Mouse (Mus musculus): ENCODE measurements around the gene Olfr772. TPM values are rescaled to one million over a fixed set of nuclear protein-coding genes. Genes with fewer than 3 reads are reported as not detected.
"Not testable (repeated sequence)": the region's sequence is repeated elsewhere in the genome, so short reads cannot be mapped to it uniquely, and the experiment has no call there.

The Olfr772 gene
- not detected in 2 replicates for polyA plus RNA-seq (2015; fragmentation: Nextera tagmentation; extraction: Ambion mirVana)

GRCm38 (mm10) chr10:129177821-129178220 is at the start of gene Olfr772:
Gene Olfr772 (minus strand): TSS chr10:129177921.
- not testable (repeated sequence) for H3K36me3 ChIP-seq (ENCODE audit: control insufficient read depth, insufficient read depth, low read length); DNase-seq (ENCODE audit: low spot score); H3K4me2 ChIP-seq (replicated peaks; ENCODE audit: low read depth); H3K9ac ChIP-seq (ENCODE audit: low read length); H3K27me3 ChIP-seq (ENCODE audit: control insufficient read depth, insufficient read depth, low read length); ATAC-seq (ENCODE audit: low FRiP score, low TSS enrichment); H3K27ac ChIP-seq (replicated peaks); H3K4me3 ChIP-seq (ENCODE audit: low read depth, low read length); H3K4me1 ChIP-seq (replicated peaks; ENCODE audit: control insufficient read depth, insufficient read depth); H3K9me3 ChIP-seq (ENCODE audit: control insufficient read depth, low read length)
- WGBS = 82% methylated on average over 3 of the region's 4 CpGs

GRCm38 (mm10) chr10:129187319-129187718 is 9.6 kb upstream of the Olfr772 start, which contains the start of gene Olfr773:
Gene Olfr773 (minus strand): TSS chr10:129187419.
- not testable (repeated sequence) for H3K9ac ChIP-seq (ENCODE audit: low read length); H3K4me2 ChIP-seq (replicated peaks; ENCODE audit: low read depth); H3K27ac ChIP-seq (replicated peaks); H3K27me3 ChIP-seq (ENCODE audit: control insufficient read depth, insufficient read depth, low read length); H3K9me3 ChIP-seq (ENCODE audit: control insufficient read depth, low read length); DNase-seq (ENCODE audit: low spot score); H3K4me1 ChIP-seq (replicated peaks; ENCODE audit: control insufficient read depth, insufficient read depth); ATAC-seq (ENCODE audit: low FRiP score, low TSS enrichment); H3K4me3 ChIP-seq (ENCODE audit: low read depth, low read length); H3K36me3 ChIP-seq (ENCODE audit: control insufficient read depth, insufficient read depth, low read length)

DNA sequence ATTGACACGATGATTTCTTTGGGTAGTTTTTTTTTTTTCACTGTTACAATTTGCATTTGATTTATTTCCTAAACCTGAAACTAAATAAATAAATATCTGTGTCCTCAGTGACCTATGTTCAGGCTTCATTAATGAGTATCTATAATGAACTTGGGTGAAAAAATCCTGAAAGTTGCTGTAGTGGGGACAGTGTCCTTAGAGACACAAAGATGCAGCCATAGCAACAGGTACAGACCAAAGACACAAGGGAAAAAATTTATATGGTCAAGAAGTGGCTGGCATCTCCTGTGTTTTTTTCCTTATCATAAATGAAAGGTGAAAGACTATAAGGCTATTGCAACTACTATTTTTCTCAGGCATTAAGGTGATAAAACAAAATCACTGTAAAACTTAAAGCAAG is 13.1 kb downstream of the Olfr772 start, which contains the start of gene Olfr771:
Gene Olfr771, minus strand, starts transcription at position 101 of the 400 bp plus-strand sequence.
- Histone ChIP-seq H3K9ac (ENCODE audit: low read length) (no peak within 1 kb of the TSS), H3K4me3 (ENCODE audit: low read depth, low read length) (no peak within 1 kb of the TSS), H3K4me2 (replicated peaks; ENCODE audit: low read depth) (no peak within 1 kb of the TSS), H3K4me1 (replicated peaks; ENCODE audit: control insufficient read depth, insufficient read depth) (no peaks in the 10 kb centered on the region), H3K27ac (replicated peaks) (no peak within 1 kb of the TSS), H3K27me3 (ENCODE audit: control insufficient read depth, insufficient read depth, low read length) (no peaks in the 10 kb centered on the region), H3K36me3 (ENCODE audit: control insufficient read depth, insufficient read depth, low read length) (no peaks in the 10 kb centered on the region), H3K9me3 (ENCODE audit: control insufficient read depth, low read length) (no peaks in the 10 kb centered on the region)
- ATAC-seq (ENCODE audit: low FRiP score, low TSS enrichment) = no peak
- DNase-seq (ENCODE audit: low spot score) = no peak
- WGBS = 80% methylated on average over 1 of the region's 1 CpGs
- no peak for TF ChIP-seq CTCF (IDR thresholded peaks at IDR 0.05; ENCODE audit: low read depth)

GRCm38 (mm10) chr10:129138898-129139297 is 38.8 kb downstream of the Olfr772 start, which contains the start of gene Olfr770:
Gene Olfr770 (minus strand): TSS chr10:129138998.
- H3K36me3 ChIP-seq (ENCODE audit: control insufficient read depth, insufficient read depth, low read length) = no peaks in the 10 kb centered on the region
- H3K27me3 ChIP-seq (ENCODE audit: control insufficient read depth, insufficient read depth, low read length) = no peaks in the 10 kb centered on the region
- WGBS = 85% methylated on average over 2 of the region's 2 CpGs
- no peak within 1 kb of the TSS for H3K27ac ChIP-seq (replicated peaks)
- no peaks in the 10 kb centered on the region for H3K4me1 ChIP-seq (replicated peaks; ENCODE audit: control insufficient read depth, insufficient read depth)
- no peak within 1 kb of the TSS for H3K4me3 ChIP-seq (ENCODE audit: low read depth, low read length)
- H3K4me2 ChIP-seq (replicated peaks; ENCODE audit: low read depth) = no peak within 1 kb of the TSS
- no peak for TF ChIP-seq EP300 (optimal IDR thresholded peaks at IDR 0.05)
- TF ChIP-seq CTCF (IDR thresholded peaks at IDR 0.05; ENCODE audit: low read depth) = no peak
- H3K9ac ChIP-seq (ENCODE audit: low read length) = no peak within 1 kb of the TSS
- no peak for DNase-seq (ENCODE audit: low spot score)
- H3K9me3 ChIP-seq (ENCODE audit: control insufficient read depth, low read length) = no peaks in the 10 kb centered on the region
- no peak for ATAC-seq (ENCODE audit: low FRiP score, low TSS enrichment)

Other genes starting within 250 kb of the Olfr772 start
- gene Itga7, start 244.1 kb downstream of the Olfr772 start, polyA plus RNA-seq (2015; fragmentation: Nextera tagmentation; extraction: Ambion mirVana) = 8.5 and 8.7 TPM in 2 replicates
- 67.6 and 68.0 TPM in 2 replicates for gene Mettl7b, start 216.9 kb downstream of the Olfr772 start, polyA plus RNA-seq (2015; fragmentation: Nextera tagmentation; extraction: Ambion mirVana)
- not detected in 2 replicates for gene Olfr9, start 188.5 kb downstream of the Olfr772 start, polyA plus RNA-seq (2015; fragmentation: Nextera tagmentation; extraction: Ambion mirVana)
- not detected in 2 replicates for gene Olfr763, start 167.1 kb downstream of the Olfr772 start, polyA plus RNA-seq (2015; fragmentation: Nextera tagmentation; extraction: Ambion mirVana)
- gene Olfr764-ps1, start 138.0 kb downstream of the Olfr772 start, polyA plus RNA-seq (2015; fragmentation: Nextera tagmentation; extraction: Ambion mirVana) = not detected in 2 replicates
- not detected in 2 replicates for gene Olfr765, start 127.9 kb downstream of the Olfr772 start, polyA plus RNA-seq (2015; fragmentation: Nextera tagmentation; extraction: Ambion mirVana)
- gene Olfr766-ps1, start 108.9 kb downstream of the Olfr772 start, polyA plus RNA-seq (2015; fragmentation: Nextera tagmentation; extraction: Ambion mirVana) = not detected in 2 replicates
- not detected in 2 replicates for gene Olfr767, start 95.0 kb downstream of the Olfr772 start, polyA plus RNA-seq (2015; fragmentation: Nextera tagmentation; extraction: Ambion mirVana)
- gene Olfr768, start 78.5 kb downstream of the Olfr772 start, polyA plus RNA-seq (2015; fragmentation: Nextera tagmentation; extraction: Ambion mirVana) = not detected in 2 replicates
- not detected in 2 replicates for gene Olfr769, start 60.1 kb downstream of the Olfr772 start, polyA plus RNA-seq (2015; fragmentation: Nextera tagmentation; extraction: Ambion mirVana)
- gene Olfr770, start 38.9 kb downstream of the Olfr772 start, polyA plus RNA-seq (2015; fragmentation: Nextera tagmentation; extraction: Ambion mirVana) = not detected in 2 replicates
- gene Olfr771, start 13.2 kb downstream of the Olfr772 start, polyA plus RNA-seq (2015; fragmentation: Nextera tagmentation; extraction: Ambion mirVana) = not detected in 2 replicates
- not detected in 2 replicates for gene Olfr773, start 9.5 kb upstream of the Olfr772 start, polyA plus RNA-seq (2015; fragmentation: Nextera tagmentation; extraction: Ambion mirVana)
- gene Olfr774, start 58.3 kb upstream of the Olfr772 start, polyA plus RNA-seq (2015; fragmentation: Nextera tagmentation; extraction: Ambion mirVana) = not detected in 2 replicates
- gene Olfr775, start 70.5 kb upstream of the Olfr772 start, polyA plus RNA-seq (2015; fragmentation: Nextera tagmentation; extraction: Ambion mirVana) = not detected in 2 replicates
- not detected in 2 replicates for gene Olfr776, start 81.2 kb upstream of the Olfr772 start, polyA plus RNA-seq (2015; fragmentation: Nextera tagmentation; extraction: Ambion mirVana)
- gene Olfr777, start 93.6 kb upstream of the Olfr772 start, polyA plus RNA-seq (2015; fragmentation: Nextera tagmentation; extraction: Ambion mirVana) = not detected in 2 replicates
- not detected in 2 replicates for gene Olfr780, start 140.2 kb upstream of the Olfr772 start, polyA plus RNA-seq (2015; fragmentation: Nextera tagmentation; extraction: Ambion mirVana)
- not detected in 2 replicates for gene Olfr781, start 150.9 kb upstream of the Olfr772 start, polyA plus RNA-seq (2015; fragmentation: Nextera tagmentation; extraction: Ambion mirVana)
- not detected in 2 replicates for gene Olfr782, start 170.9 kb upstream of the Olfr772 start, polyA plus RNA-seq (2015; fragmentation: Nextera tagmentation; extraction: Ambion mirVana)
- gene Olfr784, start 206.2 kb upstream of the Olfr772 start, polyA plus RNA-seq (2015; fragmentation: Nextera tagmentation; extraction: Ambion mirVana) = 0.04 TPM in 1 of 2 replicates, not detected in the other
- gene Olfr785, start 227.5 kb upstream of the Olfr772 start, polyA plus RNA-seq (2015; fragmentation: Nextera tagmentation; extraction: Ambion mirVana) = not detected in 2 replicates
- 0.06 TPM in 1 of 2 replicates, not detected in the other for gene Olfr786, start 249.4 kb upstream of the Olfr772 start, polyA plus RNA-seq (2015; fragmentation: Nextera tagmentation; extraction: Ambion mirVana)

All from stomach, postnatal 0 days (tissue).